Mouse (Mus musculus) spleen, postnatal 10 days (tissue): ENCODE data around the gene Naa15.

Experiments
- DNase-seq, 2 experiments: peaks; one replicate each; pipeline ENCODE4 v3.0.0; 2021 to 2022; ENCODE audit warnings: low spot score in 2 of 2

The Naa15 gene

DNA sequence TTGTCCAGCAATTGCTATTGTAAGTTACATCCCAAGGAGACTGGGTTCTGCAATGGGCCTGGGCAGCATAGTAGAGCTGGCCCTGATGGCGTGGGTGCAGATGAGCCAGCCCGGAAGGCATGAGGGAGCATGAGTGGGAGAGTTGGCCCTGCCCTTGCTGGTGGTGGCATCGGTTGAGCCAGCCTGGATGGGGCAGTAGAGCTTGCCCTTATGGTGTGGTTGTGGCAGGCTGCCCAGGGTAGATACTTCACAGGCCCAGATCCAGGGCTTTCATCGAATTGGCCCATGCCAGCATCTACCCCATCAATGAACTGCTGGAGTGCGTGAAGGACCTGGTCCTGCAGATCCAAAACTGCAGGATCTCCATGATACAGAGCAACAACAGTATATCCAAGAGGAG lies 97.0 kb downstream of the Naa15 start:
- no peak for DNase-seq

DNA sequence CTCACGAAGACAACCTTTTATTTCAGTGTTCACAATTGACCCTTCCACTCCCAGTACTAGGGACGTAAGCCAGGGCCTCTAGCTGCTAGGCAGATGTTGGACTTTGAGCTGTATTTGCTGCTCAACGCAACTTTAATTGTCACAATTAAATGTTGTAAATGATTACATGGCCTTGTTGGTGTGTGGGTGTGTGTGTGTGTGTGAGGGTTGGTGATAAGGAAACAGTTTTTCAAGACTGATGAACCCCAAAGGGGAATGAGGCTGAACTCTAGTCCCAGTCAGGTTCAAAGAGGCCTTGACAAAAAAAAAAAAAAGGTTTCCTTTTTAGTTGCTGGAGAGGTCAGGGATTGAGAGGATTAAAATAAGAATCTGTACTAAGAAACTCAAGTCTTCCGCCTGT lies 102.5 kb downstream of the Naa15 start:
- DNase-seq, result no peak

- no peak for DNase-seq
Observed at GRCm38 (mm10) chr3:51517878-51518762, 103.2 kb downstream of the Naa15 start.

DNA sequence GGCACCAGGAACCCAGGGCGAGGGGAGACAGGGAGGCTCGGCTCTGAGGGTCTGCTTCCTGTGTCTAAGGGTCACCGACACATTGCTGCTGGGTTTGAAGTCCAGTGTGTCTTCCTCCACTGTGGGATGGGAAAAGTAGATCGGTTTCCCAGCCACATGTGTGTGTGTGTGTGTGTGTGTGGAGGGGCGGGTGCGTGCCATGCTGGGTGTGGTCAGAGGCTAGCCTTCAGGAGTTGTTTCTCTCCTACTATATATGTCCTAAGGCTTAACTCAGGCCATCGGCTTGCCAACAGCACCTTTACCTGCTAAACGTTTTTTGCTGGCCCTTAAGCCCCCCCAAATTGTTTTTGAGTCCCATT lies 103.8 kb downstream of the Naa15 start:
- peak in 1 of 2 experiments; percentile 26 for DNase-seq

GRCm38 (mm10) chr3:51521262-51521661 lies 106.3 kb downstream of the Naa15 start:
- DNase-seq, result no peak

DNA sequence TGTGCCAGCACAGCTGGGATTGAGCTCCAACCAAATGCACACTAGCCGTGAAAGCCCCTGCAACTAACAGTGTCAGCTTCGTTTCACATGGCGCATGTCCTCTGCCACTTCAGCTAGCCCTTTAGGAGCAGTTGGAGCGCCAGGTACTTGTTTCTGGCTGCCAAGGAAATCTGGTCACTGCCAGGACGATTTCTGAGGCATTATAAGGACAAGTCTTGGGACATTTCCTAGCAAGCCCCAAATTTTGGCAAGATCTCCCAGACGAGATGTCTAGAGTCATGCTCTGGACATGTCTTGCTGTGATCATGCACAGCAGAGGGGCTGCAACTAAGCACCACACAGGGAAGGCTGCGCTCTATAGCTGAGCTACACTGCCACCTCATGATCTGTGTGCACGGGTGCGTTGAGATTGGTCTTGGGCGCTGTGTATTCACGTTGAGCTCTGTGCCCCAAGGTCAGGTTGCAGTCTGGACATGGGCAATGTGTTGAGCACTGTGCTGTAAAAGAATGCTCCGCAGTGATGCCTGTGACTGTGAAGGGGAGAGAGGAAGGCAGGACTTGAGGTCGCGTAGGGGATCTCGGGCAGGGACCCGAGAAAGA lies 110.3 kb downstream of the Naa15 start:
- DNase-seq, result no peak
